Mouse (Mus musculus): ENCODE measurements around the gene Noc2l.
A peak's percentile ranks its signal among the peaks of the same experiment; 100 is the strongest.

The Noc2l gene

DNA sequence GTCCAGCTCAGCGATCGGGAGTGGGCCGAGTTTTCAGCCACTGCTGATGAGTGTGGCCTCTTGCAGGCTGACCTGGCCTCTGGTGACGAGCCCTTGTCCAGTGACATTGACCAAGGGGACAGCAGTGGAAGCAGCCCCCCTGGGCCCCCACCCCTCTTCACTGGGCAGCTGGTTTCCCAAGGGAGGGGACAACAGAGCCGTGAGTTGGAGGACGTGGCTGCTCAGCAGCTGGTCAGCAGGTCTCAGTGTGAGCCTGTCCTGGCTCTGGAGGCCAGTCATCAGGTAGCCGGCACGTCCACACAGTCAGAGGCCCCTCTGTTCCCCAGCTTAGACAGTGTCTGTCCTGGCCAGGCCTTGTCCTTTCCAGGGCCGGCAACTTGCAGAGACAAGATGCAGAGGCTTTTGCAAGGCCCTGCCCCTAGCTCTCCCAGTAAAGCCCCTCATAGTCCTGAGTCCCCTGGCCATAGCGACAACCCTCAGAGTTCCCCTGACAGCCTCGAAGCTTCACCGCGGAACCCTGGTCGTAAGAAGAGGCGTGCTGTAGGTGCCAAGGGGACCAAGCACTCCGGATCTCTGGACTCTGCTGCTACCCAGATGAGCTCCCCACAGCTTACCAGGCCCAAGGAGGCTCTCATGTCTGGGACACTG lies 18.7 kb upstream of the Noc2l start:
- DNase-seq: no peak

DNA sequence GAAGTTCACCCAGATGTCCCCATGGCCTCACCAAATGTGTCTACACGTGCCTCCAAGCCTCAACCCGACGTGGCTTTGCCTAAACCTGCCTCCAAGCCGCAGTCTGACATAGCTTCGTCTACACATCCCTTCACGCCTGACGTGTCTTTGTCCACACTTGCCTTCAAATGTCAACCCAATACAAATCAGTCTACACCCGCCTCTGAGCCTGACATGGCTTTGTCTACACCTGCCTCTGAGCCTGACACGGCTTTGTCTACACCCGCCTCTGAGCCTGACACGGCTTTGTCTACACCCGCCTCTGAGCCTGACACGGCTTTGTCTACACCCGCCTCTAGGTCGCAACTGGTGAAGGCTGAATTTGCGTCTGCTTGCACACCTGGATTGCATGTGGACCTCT lies 18.0 kb upstream of the Noc2l start:
- DNase-seq: no peak

DNA sequence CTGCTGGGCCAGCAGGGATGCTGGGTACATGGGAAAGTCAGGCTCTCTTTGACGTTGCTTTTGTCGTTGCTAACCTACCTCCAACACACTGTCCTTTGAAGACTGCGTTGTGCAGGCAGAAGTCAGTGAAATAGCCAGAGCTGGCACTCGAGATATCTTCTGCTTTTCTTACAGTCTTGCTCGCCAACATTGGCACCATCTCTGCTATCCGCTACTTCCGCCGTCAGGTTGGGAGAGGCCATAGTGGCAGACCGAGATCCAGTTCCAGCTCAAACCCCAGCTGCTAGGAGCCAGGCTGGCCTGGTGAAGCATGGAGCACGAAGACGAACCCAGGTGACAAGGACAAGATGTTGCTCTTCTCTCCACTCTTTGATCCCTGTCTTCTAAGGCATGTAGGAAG lies 15.9 kb upstream of the Noc2l start:
- DNase-seq: no peak

DNA sequence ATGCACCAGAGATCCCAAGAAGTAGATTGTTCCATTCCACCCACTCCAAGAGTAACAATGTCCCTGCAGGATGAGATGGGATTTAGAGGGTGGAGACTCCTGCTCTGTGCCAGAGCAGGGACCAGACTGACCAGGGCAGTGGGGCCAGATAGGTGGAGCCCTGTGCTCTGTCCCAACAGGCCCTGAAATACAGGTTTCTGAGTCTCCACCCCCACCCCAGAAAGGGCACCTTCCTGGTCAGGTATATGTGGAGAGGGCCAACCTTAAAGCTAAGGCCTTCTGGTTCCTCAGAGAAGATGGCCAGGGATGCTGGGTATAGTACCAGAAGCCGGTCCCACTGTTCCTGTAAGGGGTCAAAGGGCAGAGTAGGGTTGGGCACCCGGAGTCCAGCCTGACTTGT lies 11.5 kb upstream of the Noc2l start:
- no peak for DNase-seq

DNA sequence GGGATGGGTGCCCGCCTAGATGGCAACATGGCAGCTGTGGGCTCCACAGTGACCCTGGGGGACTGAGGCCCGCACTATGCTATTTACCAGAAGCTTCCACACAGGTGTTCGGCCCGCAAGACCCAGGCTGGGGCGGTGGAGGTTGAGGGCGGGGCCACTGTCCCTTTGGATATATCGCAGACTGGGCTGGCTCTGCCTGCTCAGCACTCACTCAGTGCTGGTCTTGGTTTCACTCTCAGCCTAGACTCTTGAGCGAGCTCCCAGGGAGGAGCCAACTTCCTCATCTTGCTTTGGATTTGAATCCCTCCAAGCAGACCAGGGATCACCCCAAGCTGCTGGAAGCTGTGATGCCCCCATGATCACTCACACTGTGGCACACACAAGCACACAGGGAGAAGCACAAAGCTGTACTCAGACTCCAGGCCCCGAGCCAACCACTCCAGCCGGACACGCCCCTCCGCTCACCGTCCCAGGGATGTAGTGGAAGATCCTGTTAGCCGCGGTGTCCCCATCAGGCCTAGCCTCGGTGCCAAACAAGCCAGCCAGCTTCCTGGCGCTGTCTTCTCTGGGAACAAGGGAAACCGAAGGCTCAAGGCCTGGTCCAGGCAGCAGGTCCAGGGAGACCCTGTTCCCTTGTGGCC lies 7.9 kb upstream of the Noc2l start:
- peak in 1 of 2 experiments; percentile 49 for DNase-seq

DNA sequence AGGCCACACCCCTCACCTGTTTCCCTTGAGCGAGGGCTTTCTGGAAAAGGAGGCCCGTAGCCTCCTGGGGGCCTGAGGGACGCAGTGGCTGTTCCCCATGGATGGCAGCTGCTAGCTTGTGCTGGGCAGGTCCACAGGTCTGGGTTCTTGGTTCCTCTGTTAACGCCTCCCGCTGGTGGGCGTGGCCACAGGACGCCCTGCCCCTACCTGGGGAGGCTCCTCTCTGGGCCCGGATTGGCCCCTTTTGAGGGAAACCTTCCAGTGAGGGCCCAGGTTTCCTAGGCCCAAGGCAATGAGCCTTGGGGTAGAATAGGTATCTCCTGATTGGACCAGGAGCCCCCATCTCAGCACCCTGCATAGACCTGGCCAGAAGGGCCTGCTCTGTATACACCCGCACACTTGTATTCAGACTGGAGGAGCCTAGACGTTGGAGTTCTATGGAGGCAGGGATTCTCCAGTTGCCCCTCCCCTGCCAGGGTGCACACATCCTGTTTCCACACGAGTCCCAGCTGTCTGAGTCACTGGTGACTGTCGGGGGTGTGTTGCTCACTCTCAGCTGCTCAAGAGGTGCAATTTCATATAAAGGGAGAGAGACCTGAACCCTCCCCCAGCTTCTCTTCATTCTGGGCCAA lies 7.3 kb upstream of the Noc2l start:
- peak in 1 of 2 experiments; percentile 49 for DNase-seq

DNA sequence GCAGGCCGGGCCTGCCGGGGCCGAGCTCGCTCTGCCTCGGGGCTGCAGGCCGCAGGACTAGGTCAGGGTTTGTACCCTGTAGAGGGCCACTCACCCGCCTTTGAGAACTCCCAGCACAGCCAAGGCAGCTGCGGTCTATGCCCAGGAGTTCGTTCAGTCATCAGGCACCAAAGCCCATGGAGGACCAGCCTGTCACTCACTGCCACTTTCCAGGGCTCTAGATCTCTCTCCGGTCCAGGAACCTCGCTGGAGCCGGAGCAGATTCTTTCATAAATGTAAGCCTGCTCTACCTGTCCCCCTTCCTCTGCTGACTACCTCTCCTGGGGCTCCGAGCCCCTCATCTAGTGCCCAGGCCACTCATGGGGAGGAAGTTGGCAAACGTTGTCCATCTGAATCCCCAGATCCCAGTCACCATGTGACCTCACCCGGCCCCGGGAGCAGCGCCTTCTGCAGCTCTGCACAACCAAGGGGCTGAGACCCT lies 1.7 kb upstream of the Noc2l start:
- DNase-seq: peak in 1 of 2 experiments; percentile 48

DNA sequence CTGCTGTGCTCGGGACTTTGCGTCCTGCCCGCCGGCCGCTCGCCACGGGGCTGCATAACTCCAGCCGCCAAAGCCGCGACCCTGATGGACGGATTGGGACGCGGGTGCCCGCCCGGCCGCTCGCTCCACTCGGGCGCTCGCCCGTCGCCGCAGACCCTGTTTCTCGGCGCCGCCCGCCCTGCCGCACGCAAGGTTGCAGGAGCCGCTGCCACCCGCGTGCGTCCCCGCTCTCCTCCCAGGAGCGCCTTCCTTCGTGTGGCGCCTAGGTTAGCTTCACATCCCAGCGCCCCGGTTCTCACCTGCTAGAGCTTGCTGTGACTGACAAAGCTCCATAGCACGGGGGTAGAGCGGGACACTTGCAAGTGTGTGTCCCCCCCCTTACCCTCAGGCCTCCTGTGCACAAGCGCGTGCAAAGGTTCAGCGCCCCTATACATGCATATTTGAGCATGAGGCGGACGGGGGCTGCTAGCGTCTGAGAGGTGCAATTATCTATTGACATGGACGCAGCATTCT lies 1.1 kb upstream of the Noc2l start, which contains the start of gene Plekhn1:
TSS of gene Plekhn1 (minus strand) at position 157 of the 513 bp plus-strand sequence.
- peak; percentile 81 to 89 for DNase-seq

DNA sequence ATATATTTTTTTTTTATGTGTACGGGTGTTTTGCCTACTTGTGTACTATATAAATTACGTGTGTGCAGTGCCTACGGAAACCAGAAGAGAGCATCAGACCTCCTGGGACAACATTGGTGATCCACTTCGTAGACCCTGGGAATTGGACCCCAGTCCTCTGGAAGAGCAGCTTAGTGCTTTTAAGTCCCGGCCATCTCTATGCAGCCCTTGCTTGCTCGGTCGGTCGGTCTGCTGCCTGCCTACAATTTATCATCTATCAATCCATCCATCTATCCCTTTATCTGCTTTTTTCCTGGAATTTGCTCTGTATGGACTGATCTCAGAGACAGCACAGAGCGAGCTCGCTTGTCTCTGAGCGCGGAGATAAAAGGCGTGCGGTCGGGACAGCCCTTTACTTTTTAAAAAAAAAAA lies 445 bp upstream of the Noc2l start:
- DNase-seq: peak in 1 of 2 experiments; percentile 22

DNA sequence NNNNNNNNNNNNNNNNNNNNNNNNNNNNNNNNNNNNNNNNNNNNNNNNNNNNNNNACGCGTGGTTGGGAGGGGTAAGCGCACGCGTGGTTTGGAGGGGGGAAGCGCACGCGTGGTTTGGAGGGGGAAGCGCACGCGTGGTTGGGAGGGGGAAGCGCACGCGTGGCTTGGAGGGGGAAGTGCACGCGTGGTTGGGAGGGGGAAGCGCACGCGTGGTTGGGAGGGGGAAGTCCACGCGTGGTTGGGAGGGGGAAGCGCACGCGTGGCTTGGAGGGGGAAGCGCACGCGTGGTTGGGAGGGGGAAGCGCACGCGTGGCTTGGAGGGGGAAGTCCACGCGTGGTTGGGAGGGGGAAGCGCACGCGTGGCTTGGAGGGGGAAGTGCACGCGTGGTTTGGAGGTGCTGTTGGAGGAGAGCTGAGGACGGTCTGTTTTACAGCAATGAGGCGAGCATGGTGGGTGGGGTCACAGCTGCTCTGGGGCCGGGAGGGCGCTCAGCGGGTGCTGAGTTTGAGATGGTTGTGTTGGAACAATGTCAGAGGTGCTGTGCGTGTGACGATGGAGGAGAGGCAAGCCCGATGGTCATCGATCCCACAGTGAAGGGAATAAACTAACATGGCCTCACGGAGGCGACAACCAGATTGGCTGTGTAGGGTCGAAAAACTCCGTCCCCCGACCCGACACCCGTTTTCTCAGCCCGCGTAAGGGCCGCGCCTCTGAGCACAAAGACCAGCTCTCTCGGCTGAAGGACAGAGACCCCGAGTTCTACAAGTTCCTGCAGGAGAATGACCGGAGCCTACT lies 1.0 kb downstream of the Noc2l start:
- DNase-seq: peak in 1 of 2 experiments; percentile 33

DNA sequence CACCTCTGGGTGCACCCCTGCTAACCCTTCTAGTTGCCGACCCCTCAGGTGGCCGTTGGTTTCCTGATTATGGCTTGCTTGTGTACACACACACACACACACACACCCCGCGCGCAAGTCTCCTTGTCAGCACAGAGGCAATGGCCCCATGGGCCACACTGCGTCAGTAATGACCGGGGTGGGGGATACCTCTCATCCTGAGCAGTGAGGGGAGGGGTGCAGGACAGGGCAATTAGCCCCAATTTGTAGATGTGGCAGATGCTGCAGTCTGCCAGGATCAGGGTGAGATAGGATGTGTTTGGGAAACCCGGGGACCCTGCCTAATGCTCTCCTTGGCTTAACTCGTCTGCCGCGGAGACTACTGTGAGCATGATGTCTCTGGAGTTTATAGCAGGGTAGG lies 13.8 kb downstream of the Noc2l start:
- DNase-seq: no peak

DNA sequence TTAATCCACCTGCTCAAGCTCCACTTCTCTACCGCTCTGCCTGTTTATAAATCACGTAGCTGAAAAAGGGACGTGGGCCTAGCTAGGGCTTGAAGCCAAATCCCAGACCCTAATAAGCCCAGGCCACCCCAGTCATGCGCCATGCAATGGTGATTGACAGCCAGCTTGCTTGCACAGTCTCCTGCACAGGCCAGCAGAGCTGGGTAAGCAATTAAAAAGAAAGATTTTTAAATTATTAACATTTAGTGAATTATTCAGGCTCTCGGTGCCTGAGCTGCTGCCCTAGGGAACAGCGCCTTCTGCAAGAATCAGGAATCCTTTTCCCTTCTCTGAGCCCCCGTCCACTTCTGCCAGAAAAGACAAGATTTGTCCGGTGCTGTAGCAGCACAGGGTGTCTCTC lies 15.3 kb downstream of the Noc2l start:
- no peak for DNase-seq

DNA sequence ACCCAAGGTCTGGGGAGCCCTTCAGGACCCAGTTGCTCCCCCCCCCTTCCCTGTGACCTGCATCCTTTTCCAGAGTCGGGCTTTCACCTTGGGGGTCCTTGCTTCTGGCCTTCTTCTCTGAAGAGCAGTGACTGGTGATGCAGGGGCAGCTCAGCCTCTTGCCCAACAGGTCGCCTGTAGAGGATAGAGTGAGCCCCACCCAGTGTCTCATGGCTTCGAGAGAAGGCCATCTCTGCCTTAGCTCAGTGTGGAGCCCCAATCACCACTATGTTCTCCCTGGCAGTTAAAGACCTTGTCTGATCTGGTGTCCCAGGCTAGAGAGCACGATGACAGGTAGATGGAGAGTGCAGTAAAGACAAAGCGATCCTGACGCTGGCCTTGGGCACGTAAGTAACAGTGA lies 16.3 kb downstream of the Noc2l start:
- DNase-seq: no peak

DNA sequence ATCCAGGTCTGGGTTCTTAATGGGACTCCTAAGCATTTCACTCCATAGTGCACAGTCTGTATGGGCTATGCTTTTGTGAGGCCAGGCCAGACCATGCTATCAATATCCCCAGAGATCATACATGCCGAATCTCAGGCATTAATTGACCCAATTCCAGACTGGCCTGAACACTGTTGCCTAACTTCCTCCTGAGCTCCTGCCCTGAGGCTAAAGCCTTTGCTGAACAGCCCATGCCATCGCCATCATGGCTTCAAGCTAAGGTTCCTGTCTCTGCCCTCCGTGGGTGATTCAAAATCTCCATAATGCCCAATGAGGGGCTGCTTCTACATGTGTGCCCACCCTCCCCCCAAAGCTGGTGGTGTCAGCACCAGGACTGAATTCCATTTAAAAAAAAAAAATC lies 16.8 kb downstream of the Noc2l start:
- no peak for DNase-seq

DNA sequence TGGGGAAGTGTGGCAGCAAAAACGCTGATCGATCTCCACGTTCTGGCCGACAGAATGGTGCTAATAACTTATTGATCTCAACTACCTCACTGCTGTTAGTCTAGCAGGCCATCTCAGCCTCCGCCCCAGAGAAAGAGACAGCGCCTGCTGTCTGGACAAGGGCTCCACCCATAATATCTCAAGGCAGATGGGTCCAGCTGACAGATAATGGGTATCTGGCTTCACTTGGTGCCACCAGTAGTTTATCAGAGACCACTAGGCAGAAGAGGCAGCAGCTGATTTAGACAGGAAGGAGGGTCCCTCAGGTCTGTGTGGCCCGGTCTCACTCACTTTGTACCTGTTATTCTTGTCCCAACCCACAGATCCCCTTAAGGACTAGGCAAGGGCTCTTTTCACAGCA lies 17.2 kb downstream of the Noc2l start:
- DNase-seq: no peak

DNA sequence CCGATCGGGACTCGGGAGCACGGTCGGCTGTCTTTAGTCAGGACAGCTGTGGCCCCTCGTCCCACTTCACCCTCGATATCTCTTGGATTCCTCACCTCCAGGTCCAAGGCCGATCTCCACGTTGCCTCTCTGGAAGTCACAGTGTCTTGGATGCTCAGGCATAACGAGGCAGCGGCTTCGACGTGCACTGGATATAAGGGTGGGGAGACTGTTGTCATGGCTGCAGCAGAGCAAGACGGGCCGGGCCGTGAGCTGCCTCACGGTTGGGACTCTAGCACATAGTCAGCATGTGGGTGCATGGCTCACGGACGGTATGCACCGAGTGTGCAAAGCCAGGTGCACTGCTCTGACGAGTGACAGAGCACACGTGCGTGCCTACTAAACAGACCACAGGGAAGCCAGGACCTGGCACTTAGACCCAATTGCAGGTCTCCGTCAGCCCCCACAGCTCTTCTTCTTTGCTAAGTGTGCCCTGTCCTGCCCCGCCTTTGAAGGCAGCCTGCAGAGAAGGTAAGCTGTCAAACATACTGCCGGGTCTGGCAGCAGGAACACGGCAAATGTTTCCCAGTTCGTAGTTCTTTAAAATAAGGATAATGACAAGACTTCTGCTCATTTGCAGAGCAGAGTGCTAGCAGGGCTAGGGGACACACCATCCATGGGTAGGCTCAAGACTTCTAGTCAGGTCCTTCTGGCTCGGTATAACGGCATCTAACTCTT lies 18.7 kb downstream of the Noc2l start:
- DNase-seq: no peak

DNA sequence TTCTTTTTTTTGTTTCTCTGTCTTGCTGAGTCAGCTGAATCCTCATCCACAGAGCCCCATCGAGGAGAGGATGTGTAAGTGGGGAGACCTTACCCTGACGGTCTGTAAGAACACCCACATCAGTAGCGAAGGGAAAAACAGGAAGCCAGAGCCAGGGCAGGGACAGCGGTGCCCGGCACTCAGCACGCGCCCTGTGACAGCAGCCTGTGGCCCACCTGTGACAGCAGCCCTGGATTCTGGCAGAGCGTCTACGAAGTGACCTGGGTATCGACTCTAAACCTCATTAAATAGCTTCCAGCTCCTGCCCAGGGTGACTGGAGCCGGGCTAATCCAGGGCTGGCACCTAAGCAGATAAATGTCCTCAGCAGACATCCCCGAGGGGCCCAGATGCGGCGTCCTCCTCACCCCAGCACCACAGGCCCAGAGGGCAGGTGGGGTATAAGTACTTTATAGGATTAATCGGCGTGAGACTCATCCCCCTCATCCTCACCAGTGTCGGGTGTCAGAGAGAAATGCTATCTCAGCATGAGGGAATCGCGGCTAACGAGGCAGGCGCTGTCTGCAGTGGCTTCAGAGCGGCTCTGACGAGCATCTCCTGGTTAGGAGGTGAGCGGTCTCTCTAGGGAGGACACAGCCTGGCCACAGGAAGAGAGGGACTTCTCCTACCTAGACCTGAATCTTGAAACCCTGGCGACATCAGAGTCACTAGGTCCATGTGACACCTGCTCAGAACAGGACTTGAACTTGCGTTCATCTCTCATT lies 19.4 kb downstream of the Noc2l start, which contains the start of gene Samd11:
TSS of gene Samd11 (minus strand) at position 580 of the 762 bp plus-strand sequence.
- DNase-seq: no peak

Data from kidney, postnatal 36 days (tissue).